Mouse (Mus musculus): ENCODE measurements at regions not wholly inside any gene's neighbourhood (a gene's known extent, or its start where the extent isn't known, plus 50 kb on each side); places are given as distances from the start of the nearest gene placed in this dataset.

GRCm38 (mm10) chr1:77074926-77075885 lies 439.7 kb downstream of the Epha4 start:
- no peak for TF ChIP-seq POLR2A (IDR thresholded peaks at IDR 0.05; ENCODE audit: insufficient read depth, low read length)
- TF ChIP-seq CTCF (IDR thresholded peaks at IDR 0.05; ENCODE audit: low read depth, low read length): no peak
